Mouse (Mus musculus) liver, adult 2 months (tissue): ENCODE results near the gene Klhl42.

Experiments used
- CTCF ChIP-seq: fragments of 200-500 bp; IDR thresholded peaks from 2 replicates; pipeline ENCODE4 v1.5.1; 2011; ENCODE audit warnings: low read depth, low read length, control low read depth
- POLR2A ChIP-seq: fragments of 200-500 bp; IDR thresholded peaks from 2 replicates; pipeline ENCODE4 v1.6.1; 2011; ENCODE audit warnings: low read length, control low read depth; ENCODE audit not compliant: insufficient read depth; ENCODE audit errors: extremely low read depth

DNA sequence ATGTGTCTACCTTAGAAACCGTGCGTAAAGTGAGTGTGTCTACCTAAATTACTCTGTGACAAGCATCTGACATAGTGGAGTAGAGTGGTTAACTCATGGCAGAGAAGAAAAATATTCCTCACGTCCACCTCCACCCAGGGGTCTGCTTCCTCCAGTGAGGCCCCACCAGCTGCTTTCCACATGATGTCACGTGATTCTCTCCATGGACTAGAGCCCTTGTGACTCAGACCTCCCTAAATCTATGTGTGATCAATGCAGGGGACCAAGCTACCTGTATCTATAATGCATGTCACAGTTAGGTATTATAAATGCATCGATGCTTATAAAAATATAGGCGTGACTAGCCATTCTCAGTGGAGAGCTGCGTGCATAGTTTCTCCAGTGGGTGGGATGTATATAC is 3.6 kb downstream of the Klhl42 start:
- TF ChIP-seq POLR2A (no peak), CTCF (no peak)
